Mouse (Mus musculus): Measurements from ENCODE around the gene Mcm2. TPM values are rescaled to one million over a fixed set of nuclear protein-coding genes. Genes with fewer than 3 reads are reported as not detected.

Mcm2 gene
- polyA plus RNA-seq, 1 experiment, result not detected

- Histone ChIP-seq H3K4me1 (ENCODE audit: control insufficient read depth, insufficient read depth, low read length) (no peaks in the 10 kb centered on the region), H3K27ac (ENCODE audit: insufficient read depth, low read depth, low read length) (no peak overlapping the region), H3K4me3 (ENCODE audit: insufficient read depth, low read depth, low read length) (no peak overlapping the region)
- no peak for TF ChIP-seq POLR2A (IDR thresholded peaks at IDR 0.05; ENCODE audit: insufficient read depth, low read depth, low read length)
- TF ChIP-seq CTCF (IDR thresholded peaks at IDR 0.05; ENCODE audit: insufficient read depth, low read depth, low read length), result no peak
- WGBS, result 51% methylated on average over 5 of the region's 5 CpGs
These were observed 16.2 kb upstream of the Mcm2 start for GRCm38 (mm10) chr6:88914799-88915198.

GRCm38 (mm10) chr6:88913440-88913839, 14.9 kb upstream of the Mcm2 start:
- Histone ChIP-seq H3K27ac (ENCODE audit: insufficient read depth, low read depth, low read length) (no peak overlapping the region), H3K4me1 (ENCODE audit: control insufficient read depth, insufficient read depth, low read length) (no peaks in the 10 kb centered on the region), H3K4me3 (ENCODE audit: insufficient read depth, low read depth, low read length) (no peak overlapping the region)
- TF ChIP-seq CTCF (IDR thresholded peaks at IDR 0.05; ENCODE audit: insufficient read depth, low read depth, low read length) (no peak), POLR2A (IDR thresholded peaks at IDR 0.05; ENCODE audit: insufficient read depth, low read depth, low read length) (no peak)

GRCm38 (mm10) chr6:88913022-88913421, 14.4 kb upstream of the Mcm2 start:
- no peak for TF ChIP-seq POLR2A (IDR thresholded peaks at IDR 0.05; ENCODE audit: insufficient read depth, low read depth, low read length)
- no peak for TF ChIP-seq CTCF (IDR thresholded peaks at IDR 0.05; ENCODE audit: insufficient read depth, low read depth, low read length)
- Histone ChIP-seq H3K4me3 (ENCODE audit: insufficient read depth, low read depth, low read length) (no peak overlapping the region), H3K4me1 (ENCODE audit: control insufficient read depth, insufficient read depth, low read length) (no peaks in the 10 kb centered on the region), H3K27ac (ENCODE audit: insufficient read depth, low read depth, low read length) (no peak overlapping the region)
- 75% methylated on average over 4 of the region's 4 CpGs for WGBS

GRCm38 (mm10) chr6:88909151-88909550, 10.6 kb upstream of the Mcm2 start:
- 94% methylated on average over 6 of the region's 6 CpGs for WGBS
- no peak overlapping the region for H3K27ac ChIP-seq (ENCODE audit: insufficient read depth, low read depth, low read length)
- H3K4me3 ChIP-seq (ENCODE audit: insufficient read depth, low read depth, low read length), result no peak overlapping the region
- H3K4me1 ChIP-seq (ENCODE audit: control insufficient read depth, insufficient read depth, low read length), result peaks cover 15% of the 10 kb centered on the region; the same call in 1 of the 2 replicates
- TF ChIP-seq POLR2A (IDR thresholded peaks at IDR 0.05; ENCODE audit: insufficient read depth, low read depth, low read length) (no peak), CTCF (IDR thresholded peaks at IDR 0.05; ENCODE audit: insufficient read depth, low read depth, low read length) (no peak)

- Histone ChIP-seq H3K4me3 (ENCODE audit: insufficient read depth, low read depth, low read length) (no peak overlapping the region), H3K27ac (ENCODE audit: insufficient read depth, low read depth, low read length) (no peak overlapping the region), H3K4me1 (ENCODE audit: control insufficient read depth, insufficient read depth, low read length) (peaks cover 27% of the 10 kb centered on the region)
- 20% methylated on average over 16 of the region's 16 CpGs for WGBS
- TF ChIP-seq POLR2A (IDR thresholded peaks at IDR 0.05; ENCODE audit: insufficient read depth, low read depth, low read length), result no peak
- TF ChIP-seq CTCF (IDR thresholded peaks at IDR 0.05; ENCODE audit: insufficient read depth, low read depth, low read length), result peak; percentile 53
These were observed 8.0 kb upstream of the Mcm2 start for GRCm38 (mm10) chr6:88906369-88907108.

- Histone ChIP-seq H3K27ac (ENCODE audit: insufficient read depth, low read depth, low read length) (no peak overlapping the region), H3K4me1 (ENCODE audit: control insufficient read depth, insufficient read depth, low read length) (peaks cover 31% of the 10 kb centered on the region), H3K4me3 (ENCODE audit: insufficient read depth, low read depth, low read length) (no peak overlapping the region)
- 84% methylated on average over 7 of the region's 7 CpGs for WGBS
- TF ChIP-seq CTCF (IDR thresholded peaks at IDR 0.05; ENCODE audit: insufficient read depth, low read depth, low read length) (no peak), POLR2A (IDR thresholded peaks at IDR 0.05; ENCODE audit: insufficient read depth, low read depth, low read length) (no peak)
These were observed 6.5 kb upstream of the Mcm2 start for GRCm38 (mm10) chr6:88905042-88905441.

GRCm38 (mm10) chr6:88904456-88904974, 5.9 kb upstream of the Mcm2 start:
- H3K27ac ChIP-seq (ENCODE audit: insufficient read depth, low read depth, low read length), result no peak overlapping the region
- 83% methylated on average over 4 of the region's 4 CpGs for WGBS
- no peak overlapping the region for H3K4me3 ChIP-seq (ENCODE audit: insufficient read depth, low read depth, low read length)
- peaks cover 31% of the 10 kb centered on the region for H3K4me1 ChIP-seq (ENCODE audit: control insufficient read depth, insufficient read depth, low read length)
- TF ChIP-seq CTCF (IDR thresholded peaks at IDR 0.05; ENCODE audit: insufficient read depth, low read depth, low read length), result no peak
- no peak for TF ChIP-seq POLR2A (IDR thresholded peaks at IDR 0.05; ENCODE audit: insufficient read depth, low read depth, low read length)

GRCm38 (mm10) chr6:88903708-88904107, 5.1 kb upstream of the Mcm2 start:
- WGBS, result 74% methylated on average over 5 of the region's 5 CpGs
- TF ChIP-seq CTCF (IDR thresholded peaks at IDR 0.05; ENCODE audit: insufficient read depth, low read depth, low read length) (no peak), POLR2A (IDR thresholded peaks at IDR 0.05; ENCODE audit: insufficient read depth, low read depth, low read length) (no peak)
- Histone ChIP-seq H3K4me1 (ENCODE audit: control insufficient read depth, insufficient read depth, low read length) (peaks cover 31% of the 10 kb centered on the region), H3K4me3 (ENCODE audit: insufficient read depth, low read depth, low read length) (0 out of 2 replicates have a peak overlapping the region, but pooled peaks have one; percentile 2), H3K27ac (ENCODE audit: insufficient read depth, low read depth, low read length) (no peak overlapping the region)

- peak within 1 kb of the TSS; percentile 79 for H3K4me3 ChIP-seq (ENCODE audit: insufficient read depth, low read depth, low read length)
- H3K4me1 ChIP-seq (ENCODE audit: control insufficient read depth, insufficient read depth, low read length), result peaks cover 36% of the 10 kb centered on the region
- under 1% methylated on average over 66 of the region's 66 CpGs for WGBS
- TF ChIP-seq POLR2A (IDR thresholded peaks at IDR 0.05; ENCODE audit: insufficient read depth, low read depth, low read length), result no peak
- 0 out of 2 replicates have a peak, but pooled peaks have one; percentile 6 for TF ChIP-seq CTCF (IDR thresholded peaks at IDR 0.05; ENCODE audit: insufficient read depth, low read depth, low read length)
- peak within 1 kb of the TSS; percentile 49 for H3K27ac ChIP-seq (ENCODE audit: insufficient read depth, low read depth, low read length)
These were observed 3.6 kb upstream of the Mcm2 start, which contains the start of gene Tpra1 for GRCm38 (mm10) chr6:88901947-88902820. Tpra1 (plus strand) TSS chr6:88902251.

All from olfactory bulb, adult 2 months (tissue).